Mouse (Mus musculus) liver, embryonic 11.5 days (tissue): Measurements from ENCODE around the gene Klhl21. TPM values are rescaled to one million over a fixed set of nuclear protein-coding genes. Genes with fewer than 3 reads are reported as not detected.

Experiments
- ATAC-seq: fragments of 200-750 bp; cut with Nextera tagmentation; replicated peaks from 2 replicates; pipeline ENCODE4 v1.8.0; 2017; ENCODE audit warnings: moderate number of reproducible peaks, mild to moderate bottlenecking, moderate TSS enrichment, moderate library complexity; ENCODE audit not compliant: low FRiP score
- DNase-seq: peaks from one replicate; pipeline ENCODE4 v3.0.0-alpha.2; 2017; ENCODE audit warnings: low spot score
- H3K27ac ChIP-seq: fragments of 300-500 bp; sonication (generic); 2 replicates; pipeline ENCODE4 v1.5.1; 2014; ENCODE audit warnings: mild to moderate bottlenecking, low read depth, low read length, control low read depth
- H3K27me3 ChIP-seq: fragments of 300-500 bp; sonication (generic); replicated peaks from 2 replicates; pipeline ENCODE4 v1.6.1; 2014; ENCODE audit warnings: low read length, mixed read lengths; ENCODE audit not compliant: control insufficient read depth, insufficient read depth
- H3K36me3 ChIP-seq: fragments of 300-500 bp; sonication (generic); 2 replicates; pipeline ENCODE4 v1.6.1; 2014; ENCODE audit warnings: mild to moderate bottlenecking, low read length, moderate library complexity, mixed read lengths; ENCODE audit not compliant: control insufficient read depth, insufficient read depth
- H3K4me1 ChIP-seq: fragments of 300-500 bp; sonication (generic); replicated peaks from 2 replicates; pipeline ENCODE4 v1.6.1; 2014; ENCODE audit warnings: low read length, mixed read lengths; ENCODE audit not compliant: control insufficient read depth, insufficient read depth
- H3K4me2 ChIP-seq: fragments of 300-500 bp; sonication (generic); 2 replicates; pipeline ENCODE4 v1.6.1; 2014; ENCODE audit warnings: mild to moderate bottlenecking, control low read depth, moderate library complexity
- H3K4me3 ChIP-seq: fragments of 300-500 bp; sonication (generic); 2 replicates; pipeline ENCODE4 v1.5.1; 2014; ENCODE audit warnings: low read depth, low read length, control low read depth
- H3K9ac ChIP-seq: fragments of 300-500 bp; sonication (generic); 2 replicates; pipeline ENCODE4 v1.6.1; 2014; ENCODE audit warnings: low read depth, low read length, control low read depth
- H3K9me3 ChIP-seq: fragments of 300-500 bp; sonication (generic); 2 replicates; pipeline ENCODE4 v1.6.1; 2016; ENCODE audit warnings: low read length, inconsistent platforms, mixed read lengths; ENCODE audit not compliant: control insufficient read depth
- WGBS: fragments of 180-500 bp; shearing (Covaris S2); extraction: QIAGEN DNeasy Blood & Tissue Kit; methylation state at CpG from one replicate; pipeline ENCODE4 v1.1.7; 2014; 5-methylcytosine and 5-hydroxymethylcytosine counted together
- polyA plus RNA-seq: library from polyadenylated mRNA; unstranded; fragments of >200 nt; fragmentation: Nextera tagmentation; extraction: Ambion mirVana; gene quantifications from 2 replicates; pipeline ENCODE4 v1.2.1, GENCODE M21; 2014

Gene Klhl21
- polyA plus RNA-seq, 1 experiment from 2014 or later: 9.4 TPM

GRCm38 (mm10) chr4:152000906-152001305 is 7.7 kb upstream of the Klhl21 start:
- no peak overlapping the region for H3K4me2 ChIP-seq
- no peaks in the 10 kb centered on the region for H3K27me3 ChIP-seq
- 60% methylated on average over 4 of the region's 4 CpGs for WGBS
- H3K27ac ChIP-seq: no peak overlapping the region
- H3K9ac ChIP-seq: no peak overlapping the region
- H3K9me3 ChIP-seq: no peaks in the 10 kb centered on the region
- no peak overlapping the region for H3K4me3 ChIP-seq
- DNase-seq (no peak), ATAC-seq (no peak)
- peaks cover 7% of the 10 kb centered on the region; the same call in 1 of the 2 replicates for H3K4me1 ChIP-seq
- no peaks in the 10 kb centered on the region for H3K36me3 ChIP-seq

- DNase-seq (no peak), ATAC-seq (no peak)
- 65% methylated on average over 4 of the region's 4 CpGs for WGBS
- Histone ChIP-seq H3K4me3 (no peak overlapping the region), H3K9me3 (no peaks in the 10 kb centered on the region), H3K27me3 (no peaks in the 10 kb centered on the region), H3K27ac (no peak overlapping the region), H3K4me2 (no peak overlapping the region), H3K9ac (no peak overlapping the region), H3K4me1 (peaks cover 7% of the 10 kb centered on the region; the same call in 1 of the 2 replicates), H3K36me3 (no peaks in the 10 kb centered on the region)
Observed at GRCm38 (mm10) chr4:152001335-152001734, 7.3 kb upstream of the Klhl21 start.

- Histone ChIP-seq H3K27me3 (no peaks in the 10 kb centered on the region), H3K4me2 (no peak overlapping the region), H3K9me3 (no peaks in the 10 kb centered on the region), H3K4me3 (no peak overlapping the region), H3K36me3 (no peaks in the 10 kb centered on the region), H3K9ac (no peak overlapping the region), H3K4me1 (peaks cover 7% of the 10 kb centered on the region; the same call in 1 of the 2 replicates), H3K27ac (no peak overlapping the region)
- 87% methylated on average over 3 of the region's 3 CpGs for WGBS
- DNase-seq (no peak), ATAC-seq (no peak)
Observed at GRCm38 (mm10) chr4:152002063-152002462, 6.5 kb upstream of the Klhl21 start.

GRCm38 (mm10) chr4:152006137-152006536 is 2.5 kb upstream of the Klhl21 start:
- Histone ChIP-seq H3K4me2 (no peak overlapping the region), H3K4me1 (peaks cover 20% of the 10 kb centered on the region), H3K4me3 (no peak overlapping the region), H3K36me3 (no peaks in the 10 kb centered on the region), H3K9me3 (no peaks in the 10 kb centered on the region), H3K27ac (no peak overlapping the region), H3K9ac (no peak overlapping the region), H3K27me3 (peaks cover 4% of the 10 kb centered on the region)
- DNase-seq: no peak
- 66% methylated on average over 6 of the region's 6 CpGs for WGBS
- ATAC-seq: no peak

DNA sequence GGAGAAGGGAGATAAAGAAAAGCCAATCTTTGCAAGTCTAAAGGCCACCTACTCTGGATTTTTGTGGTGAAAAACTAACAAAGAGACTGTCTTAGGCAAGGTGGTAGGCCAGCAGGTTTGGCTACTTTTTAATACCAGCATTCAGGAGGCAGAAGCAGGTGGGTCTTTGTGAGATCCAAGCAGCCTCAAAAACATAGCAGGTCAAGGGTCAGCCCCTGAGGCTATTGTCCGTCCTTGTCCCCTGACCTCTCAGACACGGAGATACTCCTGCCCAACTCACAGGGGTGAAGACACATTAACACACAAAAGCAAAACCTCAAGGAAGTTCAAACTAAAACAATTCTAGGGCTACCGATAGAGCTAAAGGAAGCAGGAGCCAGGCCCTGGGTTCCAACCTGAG is 1.8 kb upstream of the Klhl21 start:
- Histone ChIP-seq H3K9me3 (no peaks in the 10 kb centered on the region), H3K36me3 (no peaks in the 10 kb centered on the region), H3K27ac (no peak overlapping the region), H3K4me2 (no peak overlapping the region), H3K4me1 (peaks cover 27% of the 10 kb centered on the region), H3K27me3 (peaks cover 4% of the 10 kb centered on the region), H3K4me3 (no peak overlapping the region), H3K9ac (no peak overlapping the region)
- DNase-seq: no peak
- no peak for ATAC-seq
- WGBS: 42% methylated on average over 3 of the region's 3 CpGs

- Histone ChIP-seq H3K4me2 (peak overlapping the region; percentile 100), H3K4me1 (peaks cover 28% of the 10 kb centered on the region), H3K27me3 (peaks cover 4% of the 10 kb centered on the region), H3K4me3 (peak overlapping the region; percentile 82), H3K27ac (no peak overlapping the region), H3K9me3 (no peaks in the 10 kb centered on the region), H3K9ac (peak overlapping the region; percentile 84), H3K36me3 (peaks cover 3% of the 10 kb centered on the region; the same call in 1 of the 2 replicates)
- DNase-seq: no peak
- 19% methylated on average over 8 of the region's 8 CpGs for WGBS
- no peak for ATAC-seq
Observed at GRCm38 (mm10) chr4:152007481-152008147, 989 bp upstream of the Klhl21 start.

- H3K4me3 ChIP-seq: peak overlapping the region; percentile 82
- H3K27ac ChIP-seq: no peak overlapping the region; the same call in 1 of the 2 replicates
- peak overlapping the region; percentile 100 for H3K4me2 ChIP-seq
- DNase-seq (peak; percentile 49), ATAC-seq (no peak)
- H3K9ac ChIP-seq: peak overlapping the region; percentile 84
- H3K27me3 ChIP-seq: peaks cover 4% of the 10 kb centered on the region
- no peaks in the 10 kb centered on the region for H3K9me3 ChIP-seq
- 2% methylated on average over 14 of the region's 14 CpGs for WGBS
- H3K36me3 ChIP-seq: peaks cover 8% of the 10 kb centered on the region; the same call in 1 of the 2 replicates
- peaks cover 28% of the 10 kb centered on the region for H3K4me1 ChIP-seq
Observed at GRCm38 (mm10) chr4:152008148-152008500, 479 bp upstream of the Klhl21 start.

DNA sequence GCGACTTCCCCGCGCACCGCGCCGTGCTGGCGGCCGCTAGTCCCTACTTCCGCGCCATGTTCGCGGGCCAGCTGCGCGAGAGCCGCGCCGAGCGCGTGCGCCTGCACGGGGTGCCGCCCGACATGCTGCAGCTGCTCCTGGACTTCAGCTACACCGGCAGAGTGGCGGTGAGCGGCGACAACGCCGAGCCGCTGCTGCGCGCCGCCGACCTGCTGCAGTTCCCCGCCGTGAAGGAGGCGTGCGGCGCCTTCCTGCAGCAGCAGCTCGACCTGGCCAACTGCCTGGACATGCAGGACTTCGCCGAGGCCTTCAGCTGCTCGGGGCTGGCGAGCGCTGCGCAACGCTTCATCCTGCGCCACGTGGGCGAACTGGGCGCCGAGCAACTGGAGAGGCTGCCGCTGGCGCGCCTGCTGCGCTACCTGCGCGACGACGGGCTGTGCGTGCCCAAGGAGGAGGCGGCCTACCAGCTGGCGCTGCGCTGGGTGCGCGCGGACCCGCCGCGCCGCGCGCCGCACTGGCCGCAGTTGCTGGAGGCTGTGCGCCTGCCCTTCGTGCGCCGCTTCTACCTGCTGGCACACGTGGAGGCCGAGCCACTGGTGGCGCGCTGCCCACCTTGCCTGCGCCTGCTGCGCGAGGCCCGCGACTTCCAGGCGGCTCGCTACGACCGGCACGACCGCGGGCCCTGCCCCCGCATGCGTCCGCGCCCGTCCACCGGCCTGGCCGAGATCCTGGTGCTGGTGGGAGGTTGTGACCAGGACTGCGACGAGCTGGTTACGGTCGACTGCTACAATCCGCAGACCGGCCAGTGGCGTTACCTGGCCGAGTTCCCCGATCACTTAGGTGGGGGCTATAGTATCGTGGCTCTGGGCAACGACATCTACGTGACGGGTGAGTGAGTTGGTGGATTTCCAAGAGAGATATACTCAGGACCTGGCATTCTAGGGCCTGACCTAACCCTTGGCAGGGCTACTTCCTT is 761 bp downstream of the Klhl21 start:
- Histone ChIP-seq H3K4me1 (peaks cover 28% of the 10 kb centered on the region), H3K9ac (peak overlapping the region; percentile 84), H3K27ac (peak overlapping the region; percentile 80), H3K4me2 (peak overlapping the region; percentile 100), H3K9me3 (no peaks in the 10 kb centered on the region), H3K4me3 (peak overlapping the region; percentile 82), H3K27me3 (peaks cover 4% of the 10 kb centered on the region), H3K36me3 (peaks cover 12% of the 10 kb centered on the region; the same call in 1 of the 2 replicates)
- ATAC-seq: peak; percentile 69
- peak; percentile 50 for DNase-seq
- WGBS: under 1% methylated on average over 105 of the region's 115 CpGs
